Mouse (Mus musculus): ENCODE data around the gene Sipa1l3. TPM values are rescaled to one million over a fixed set of nuclear protein-coding genes. Genes with fewer than 3 reads are reported as not detected.

Gene Sipa1l3
- polyA plus RNA-seq, 1 experiment from 2014 or later = 17.4 TPM

GRCm38 (mm10) chr7:29342489-29343092 is 175.8 kb downstream of the Sipa1l3 start:
- H3K9me3 ChIP-seq (ENCODE audit: control insufficient read depth, low read length) = no peaks in the 10 kb centered on the region
- no peak overlapping the region for H3K4me2 ChIP-seq (replicated peaks; ENCODE audit: low read depth, low read length)
- H3K27me3 ChIP-seq (ENCODE audit: control insufficient read depth, insufficient read depth, low read length) = peaks cover 8% of the 10 kb centered on the region; the same call in 1 of the 2 replicates
- H3K36me3 ChIP-seq (ENCODE audit: control insufficient read depth, insufficient read depth, low read length) = peaks cover 5% of the 10 kb centered on the region; the same call in 1 of the 2 replicates
- H3K4me3 ChIP-seq (ENCODE audit: low read length) = no peak overlapping the region
- H3K9ac ChIP-seq (ENCODE audit: low read depth, low read length) = no peak overlapping the region
- 0 out of 2 replicates have a peak, but pooled peaks cover 3% of the 10 kb centered on the region for H3K4me1 ChIP-seq (ENCODE audit: control insufficient read depth, insufficient read depth, low read length)
- ATAC-seq (ENCODE audit: low FRiP score, low TSS enrichment) = no peak
- WGBS = 74% methylated on average over 8 of the region's 8 CpGs
- H3K27ac ChIP-seq (ENCODE audit: low read depth, low read length) = no peak overlapping the region

- WGBS = 74% methylated on average over 12 of the region's 12 CpGs
- Histone ChIP-seq H3K4me1 (ENCODE audit: control insufficient read depth, insufficient read depth, low read length) (0 out of 2 replicates have a peak, but pooled peaks cover 3% of the 10 kb centered on the region), H3K9me3 (ENCODE audit: control insufficient read depth, low read length) (no peaks in the 10 kb centered on the region), H3K4me2 (replicated peaks; ENCODE audit: low read depth, low read length) (no peak overlapping the region), H3K4me3 (ENCODE audit: low read length) (no peak overlapping the region), H3K9ac (ENCODE audit: low read depth, low read length) (no peak overlapping the region), H3K27me3 (ENCODE audit: control insufficient read depth, insufficient read depth, low read length) (peaks cover 14% of the 10 kb centered on the region; the same call in 1 of the 2 replicates), H3K36me3 (ENCODE audit: control insufficient read depth, insufficient read depth, low read length) (no peaks in the 10 kb centered on the region; the same call in 1 of the 2 replicates), H3K27ac (ENCODE audit: low read depth, low read length) (no peak overlapping the region)
- ATAC-seq (ENCODE audit: low FRiP score, low TSS enrichment) = no peak
Observed at GRCm38 (mm10) chr7:29341722-29342121, 176.7 kb downstream of the Sipa1l3 start.

- no peak overlapping the region for H3K4me2 ChIP-seq (replicated peaks; ENCODE audit: low read depth, low read length)
- 0 out of 2 replicates have a peak, but pooled peaks cover 3% of the 10 kb centered on the region for H3K4me1 ChIP-seq (ENCODE audit: control insufficient read depth, insufficient read depth, low read length)
- peaks cover 14% of the 10 kb centered on the region; the same call in 1 of the 2 replicates for H3K27me3 ChIP-seq (ENCODE audit: control insufficient read depth, insufficient read depth, low read length)
- 94% methylated on average over 8 of the region's 8 CpGs for WGBS
- ATAC-seq (ENCODE audit: low FRiP score, low TSS enrichment) = no peak
- no peaks in the 10 kb centered on the region; the same call in 1 of the 2 replicates for H3K36me3 ChIP-seq (ENCODE audit: control insufficient read depth, insufficient read depth, low read length)
- H3K9me3 ChIP-seq (ENCODE audit: control insufficient read depth, low read length) = no peaks in the 10 kb centered on the region
- no peak overlapping the region for H3K4me3 ChIP-seq (ENCODE audit: low read length)
- H3K9ac ChIP-seq (ENCODE audit: low read depth, low read length) = no peak overlapping the region
- H3K27ac ChIP-seq (ENCODE audit: low read depth, low read length) = no peak overlapping the region
Observed at GRCm38 (mm10) chr7:29340838-29341237, 177.6 kb downstream of the Sipa1l3 start.

GRCm38 (mm10) chr7:29340247-29340646 is 178.2 kb downstream of the Sipa1l3 start:
- Histone ChIP-seq H3K27me3 (ENCODE audit: control insufficient read depth, insufficient read depth, low read length) (peaks cover 14% of the 10 kb centered on the region; the same call in 1 of the 2 replicates), H3K9me3 (ENCODE audit: control insufficient read depth, low read length) (no peaks in the 10 kb centered on the region), H3K4me3 (ENCODE audit: low read length) (no peak overlapping the region), H3K4me1 (ENCODE audit: control insufficient read depth, insufficient read depth, low read length) (0 out of 2 replicates have a peak, but pooled peaks cover 3% of the 10 kb centered on the region), H3K27ac (ENCODE audit: low read depth, low read length) (no peak overlapping the region), H3K9ac (ENCODE audit: low read depth, low read length) (no peak overlapping the region), H3K4me2 (replicated peaks; ENCODE audit: low read depth, low read length) (no peak overlapping the region), H3K36me3 (ENCODE audit: control insufficient read depth, insufficient read depth, low read length) (no peaks in the 10 kb centered on the region; the same call in 1 of the 2 replicates)
- ATAC-seq (ENCODE audit: low FRiP score, low TSS enrichment) = no peak
- WGBS = 60% methylated on average over 9 of the region's 9 CpGs

GRCm38 (mm10) chr7:29338984-29339679 is 179.3 kb downstream of the Sipa1l3 start:
- WGBS = 25% methylated on average over 14 of the region's 14 CpGs
- peak; percentile 67 for ATAC-seq (ENCODE audit: low FRiP score, low TSS enrichment)
- Histone ChIP-seq H3K4me1 (ENCODE audit: control insufficient read depth, insufficient read depth, low read length) (0 out of 2 replicates have a peak, but pooled peaks cover 3% of the 10 kb centered on the region), H3K9ac (ENCODE audit: low read depth, low read length) (no peak overlapping the region), H3K4me3 (ENCODE audit: low read length) (no peak overlapping the region), H3K27ac (ENCODE audit: low read depth, low read length) (no peak overlapping the region), H3K4me2 (replicated peaks; ENCODE audit: low read depth, low read length) (no peak overlapping the region), H3K27me3 (ENCODE audit: control insufficient read depth, insufficient read depth, low read length) (peaks cover 14% of the 10 kb centered on the region; the same call in 1 of the 2 replicates), H3K9me3 (ENCODE audit: control insufficient read depth, low read length) (no peaks in the 10 kb centered on the region), H3K36me3 (ENCODE audit: control insufficient read depth, insufficient read depth, low read length) (no peaks in the 10 kb centered on the region; the same call in 1 of the 2 replicates)

- 56% methylated on average over 9 of the region's 9 CpGs for WGBS
Observed at GRCm38 (mm10) chr7:29338351-29338919, 180.0 kb downstream of the Sipa1l3 start.

GRCm38 (mm10) chr7:29337766-29338165 is 180.7 kb downstream of the Sipa1l3 start:
- Histone ChIP-seq H3K27ac (ENCODE audit: low read depth, low read length) (no peak overlapping the region), H3K9me3 (ENCODE audit: control insufficient read depth, low read length) (no peaks in the 10 kb centered on the region), H3K4me3 (ENCODE audit: low read length) (no peak overlapping the region), H3K9ac (ENCODE audit: low read depth, low read length) (no peak overlapping the region), H3K4me2 (replicated peaks; ENCODE audit: low read depth, low read length) (no peak overlapping the region), H3K27me3 (ENCODE audit: control insufficient read depth, insufficient read depth, low read length) (peaks cover 14% of the 10 kb centered on the region; the same call in 1 of the 2 replicates), H3K4me1 (ENCODE audit: control insufficient read depth, insufficient read depth, low read length) (0 out of 2 replicates have a peak, but pooled peaks cover 3% of the 10 kb centered on the region), H3K36me3 (ENCODE audit: control insufficient read depth, insufficient read depth, low read length) (no peaks in the 10 kb centered on the region; the same call in 1 of the 2 replicates)
- 72% methylated on average over 2 of the region's 2 CpGs for WGBS
- no peak for ATAC-seq (ENCODE audit: low FRiP score, low TSS enrichment)

More at GRCm38 (mm10) chr7:29338351-29338919, 180.0 kb downstream of the Sipa1l3 start:
- 0 out of 2 replicates have a peak, but pooled peaks have one; percentile 20 for ATAC-seq (ENCODE audit: low FRiP score, low TSS enrichment)
- peaks cover 14% of the 10 kb centered on the region; the same call in 1 of the 2 replicates for H3K27me3 ChIP-seq (ENCODE audit: control insufficient read depth, insufficient read depth, low read length)
- no peaks in the 10 kb centered on the region for H3K9me3 ChIP-seq (ENCODE audit: control insufficient read depth, low read length)
- 0 out of 2 replicates have a peak, but pooled peaks cover 3% of the 10 kb centered on the region for H3K4me1 ChIP-seq (ENCODE audit: control insufficient read depth, insufficient read depth, low read length)
- H3K27ac ChIP-seq (ENCODE audit: low read depth, low read length) = no peak overlapping the region
- no peak overlapping the region for H3K9ac ChIP-seq (ENCODE audit: low read depth, low read length)
- H3K4me2 ChIP-seq (replicated peaks; ENCODE audit: low read depth, low read length) = no peak overlapping the region
- no peak overlapping the region for H3K4me3 ChIP-seq (ENCODE audit: low read length)
- no peaks in the 10 kb centered on the region; the same call in 1 of the 2 replicates for H3K36me3 ChIP-seq (ENCODE audit: control insufficient read depth, insufficient read depth, low read length)

GRCm38 (mm10) chr7:29336795-29337319 is 181.6 kb downstream of the Sipa1l3 start:
- peaks cover 13% of the 10 kb centered on the region; the same call in 1 of the 2 replicates for H3K27me3 ChIP-seq (ENCODE audit: control insufficient read depth, insufficient read depth, low read length)
- no peak for ATAC-seq (ENCODE audit: low FRiP score, low TSS enrichment)
- 0 out of 2 replicates have a peak, but pooled peaks cover 3% of the 10 kb centered on the region for H3K4me1 ChIP-seq (ENCODE audit: control insufficient read depth, insufficient read depth, low read length)
- H3K27ac ChIP-seq (ENCODE audit: low read depth, low read length) = no peak overlapping the region
- peaks cover 2% of the 10 kb centered on the region; the same call in 1 of the 2 replicates for H3K36me3 ChIP-seq (ENCODE audit: control insufficient read depth, insufficient read depth, low read length)
- H3K9me3 ChIP-seq (ENCODE audit: control insufficient read depth, low read length) = no peaks in the 10 kb centered on the region
- H3K4me3 ChIP-seq (ENCODE audit: low read length) = no peak overlapping the region
- 76% methylated on average over 9 of the region's 9 CpGs for WGBS
- no peak overlapping the region for H3K9ac ChIP-seq (ENCODE audit: low read depth, low read length)
- H3K4me2 ChIP-seq (replicated peaks; ENCODE audit: low read depth, low read length) = no peak overlapping the region

Measured in kidney, embryonic 14.5 days (tissue).